Mouse (Mus musculus): ENCODE measurements around the gene Slc38a6.

Gene Slc38a6

GRCm38 (mm10) chr12:73359520-73359919, 72.9 kb downstream of the Slc38a6 start:
- no peak for TF ChIP-seq GATA4 (IDR thresholded peaks at IDR 0.05; ENCODE audit: insufficient replicate concordance, low read length)

DNA sequence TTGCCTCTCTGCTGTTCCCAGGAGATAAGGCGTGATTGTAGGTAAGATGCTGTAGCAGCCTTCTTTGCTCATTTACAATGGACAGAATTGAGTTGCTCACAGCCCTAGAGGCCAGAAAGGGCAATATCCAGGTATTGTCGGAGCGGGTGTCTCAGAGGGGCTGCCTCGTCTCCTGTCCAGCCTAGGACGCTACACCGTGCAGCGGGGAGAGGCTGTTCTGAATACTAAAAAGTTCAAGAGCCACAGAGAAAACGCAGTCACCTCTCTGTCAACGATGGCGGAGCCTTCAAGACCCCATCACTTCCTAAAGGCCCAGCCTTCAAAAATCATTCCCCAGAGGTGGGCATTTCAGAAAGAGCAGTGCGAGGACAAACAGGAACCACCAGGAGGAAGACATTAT, 74.6 kb downstream of the Slc38a6 start:
- TF ChIP-seq GATA4 (IDR thresholded peaks at IDR 0.05; ENCODE audit: insufficient replicate concordance, low read length): no peak

DNA sequence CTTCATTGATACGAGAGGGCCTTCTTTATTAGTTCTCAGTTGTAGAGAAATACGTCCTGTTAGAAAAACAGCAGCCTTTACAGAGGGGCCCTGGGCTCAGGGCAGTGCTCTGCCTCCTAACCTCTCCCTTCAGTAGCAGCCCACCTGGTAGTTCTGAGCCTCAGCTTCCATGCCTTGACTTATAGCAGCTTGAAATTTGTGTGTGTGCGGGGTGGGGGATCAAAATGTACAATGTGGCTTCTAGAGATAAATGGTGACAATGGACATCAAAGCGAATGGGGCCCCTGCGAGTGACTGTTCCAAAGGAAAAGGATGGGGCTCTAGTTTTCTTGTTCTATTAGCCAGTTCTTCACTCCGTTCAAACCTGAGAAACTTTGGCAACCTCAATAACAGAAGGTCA, 76.8 kb downstream of the Slc38a6 start:
- TF ChIP-seq GATA4 (IDR thresholded peaks at IDR 0.05; ENCODE audit: insufficient replicate concordance, low read length): no peak

DNA sequence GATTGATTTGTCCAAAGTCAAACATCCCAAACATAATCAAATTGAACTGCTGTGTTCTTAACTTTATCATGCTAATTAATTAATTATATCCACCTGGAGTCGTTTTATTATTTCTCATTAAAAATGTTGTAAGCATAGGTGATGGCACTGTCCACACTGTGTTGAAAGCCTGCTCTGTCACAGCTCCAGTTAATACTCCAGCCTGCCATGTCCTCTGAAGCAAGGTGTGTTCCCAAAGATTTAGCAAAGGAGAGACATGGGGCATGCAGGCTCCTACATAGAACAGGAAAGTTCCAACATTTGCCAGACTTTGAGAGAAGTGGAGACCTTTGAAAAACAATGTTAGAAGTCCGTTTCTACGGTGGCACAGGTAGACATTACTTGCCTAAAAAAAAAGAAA, 77.4 kb downstream of the Slc38a6 start:
- no peak for TF ChIP-seq GATA4 (IDR thresholded peaks at IDR 0.05; ENCODE audit: insufficient replicate concordance, low read length)

GRCm38 (mm10) chr12:73366581-73366980, 80.0 kb downstream of the Slc38a6 start:
- TF ChIP-seq GATA4 (IDR thresholded peaks at IDR 0.05; ENCODE audit: insufficient replicate concordance, low read length): no peak

- no peak for TF ChIP-seq GATA4 (IDR thresholded peaks at IDR 0.05; ENCODE audit: insufficient replicate concordance, low read length)
Observed at GRCm38 (mm10) chr12:73367460-73368079, 81.0 kb downstream of the Slc38a6 start.

GRCm38 (mm10) chr12:73368868-73369608, 82.5 kb downstream of the Slc38a6 start:
- TF ChIP-seq GATA4 (IDR thresholded peaks at IDR 0.05; ENCODE audit: insufficient replicate concordance, low read length): no peak

- no peak for TF ChIP-seq GATA4 (IDR thresholded peaks at IDR 0.05; ENCODE audit: insufficient replicate concordance, low read length)
Observed at GRCm38 (mm10) chr12:73370367-73370944, 83.9 kb downstream of the Slc38a6 start.

- TF ChIP-seq GATA4 (IDR thresholded peaks at IDR 0.05; ENCODE audit: insufficient replicate concordance, low read length): no peak
Observed at GRCm38 (mm10) chr12:73371132-73371531, 84.6 kb downstream of the Slc38a6 start.

- TF ChIP-seq GATA4 (IDR thresholded peaks at IDR 0.05; ENCODE audit: insufficient replicate concordance, low read length): no peak
Observed at GRCm38 (mm10) chr12:73378026-73378425, 91.4 kb downstream of the Slc38a6 start.

GRCm38 (mm10) chr12:73378724-73379355, 92.3 kb downstream of the Slc38a6 start:
- TF ChIP-seq GATA4 (IDR thresholded peaks at IDR 0.05; ENCODE audit: insufficient replicate concordance, low read length): no peak

GRCm38 (mm10) chr12:73380686-73381360, 94.2 kb downstream of the Slc38a6 start:
- no peak for TF ChIP-seq GATA4 (IDR thresholded peaks at IDR 0.05; ENCODE audit: insufficient replicate concordance, low read length)

GRCm38 (mm10) chr12:73381452-73381851, 94.9 kb downstream of the Slc38a6 start:
- no peak for TF ChIP-seq GATA4 (IDR thresholded peaks at IDR 0.05; ENCODE audit: insufficient replicate concordance, low read length)

GRCm38 (mm10) chr12:73382290-73383178, 96.0 kb downstream of the Slc38a6 start:
- TF ChIP-seq GATA4 (IDR thresholded peaks at IDR 0.05; ENCODE audit: insufficient replicate concordance, low read length): no peak

Measured in liver, adult (tissue).